Mouse (Mus musculus): ENCODE measurements around the gene Ube2h.

GRCm38 (mm10) chr6:30347288-30347801 lies 43.0 kb upstream of the Ube2h start:
- TF ChIP-seq CTCF (IDR thresholded peaks at IDR 0.05; ENCODE audit: low read depth) (no peak), EP300 (IDR thresholded peaks at IDR 0.05; ENCODE audit: low read depth) (no peak)
